Mouse (Mus musculus): Measurements from ENCODE around the gene Shank1. TPM values are rescaled to one million over a fixed set of nuclear protein-coding genes. Genes with fewer than 3 reads are reported as not detected.

The Shank1 gene
- 0.81 and 2.1 TPM in 2 replicates for polyA plus RNA-seq (2012; rRNA removed)

- Histone ChIP-seq H3K4me3 (ENCODE audit: low read depth, low read length) (peak within 1 kb of the TSS; percentile 57), H3K36me3 (ENCODE audit: control insufficient read depth, insufficient read depth, low read length) (no peaks in the 10 kb centered on the region), H3K4me1 (ENCODE audit: control insufficient read depth, insufficient read depth, insufficient read length, low read length) (peaks cover 16% of the 10 kb centered on the region), H3K27ac (ENCODE audit: insufficient read depth, low read depth, low read length) (no peak within 1 kb of the TSS), H3K27me3 (ENCODE audit: control insufficient read depth, insufficient read depth, low read length) (peaks cover 28% of the 10 kb centered on the region)
- TF ChIP-seq POLR2A (IDR thresholded peaks at IDR 0.05; ENCODE audit: low read depth, low read length) = no peak
- TF ChIP-seq CTCF (IDR thresholded peaks at IDR 0.05; ENCODE audit: extremely low read depth, insufficient read length, insufficient replicate concordance, low read depth, low read length) = no peak
- 15% methylated on average over 19 of the region's 22 CpGs for WGBS
These were observed at the start of gene Shank1 for GRCm38 (mm10) chr7:44309475-44310284. Gene Shank1, plus strand, starts transcription at chr7:44310253.

GRCm38 (mm10) chr7:44260410-44260809 is 49.6 kb upstream of the Shank1 start:
- H3K27me3 ChIP-seq (ENCODE audit: control insufficient read depth, insufficient read depth, low read length) = no peaks in the 10 kb centered on the region; the same call in 1 of the 2 replicates
- TF ChIP-seq POLR2A (IDR thresholded peaks at IDR 0.05; ENCODE audit: low read depth, low read length) = no peak
- no peak for TF ChIP-seq CTCF (IDR thresholded peaks at IDR 0.05; ENCODE audit: extremely low read depth, insufficient read length, insufficient replicate concordance, low read depth, low read length)
- H3K4me1 ChIP-seq (ENCODE audit: control insufficient read depth, insufficient read depth, insufficient read length, low read length) = no peaks in the 10 kb centered on the region
- H3K27ac ChIP-seq (ENCODE audit: insufficient read depth, low read depth, low read length) = no peak overlapping the region
- H3K36me3 ChIP-seq (ENCODE audit: control insufficient read depth, insufficient read depth, low read length) = no peaks in the 10 kb centered on the region
- 62% methylated on average over 6 of the region's 6 CpGs for WGBS
- no peak overlapping the region for H3K4me3 ChIP-seq (ENCODE audit: low read depth, low read length)

GRCm38 (mm10) chr7:44261147-44261546 is 48.9 kb upstream of the Shank1 start, which contains the start of gene Gm15517:
Gene Gm15517, plus strand, starts transcription at chr7:44261447.
- no peak within 1 kb of the TSS for H3K4me3 ChIP-seq (ENCODE audit: low read depth, low read length)
- no peak within 1 kb of the TSS for H3K27ac ChIP-seq (ENCODE audit: insufficient read depth, low read depth, low read length)
- TF ChIP-seq CTCF (IDR thresholded peaks at IDR 0.05; ENCODE audit: extremely low read depth, insufficient read length, insufficient replicate concordance, low read depth, low read length) = no peak
- no peak for TF ChIP-seq POLR2A (IDR thresholded peaks at IDR 0.05; ENCODE audit: low read depth, low read length)
- no peaks in the 10 kb centered on the region for H3K4me1 ChIP-seq (ENCODE audit: control insufficient read depth, insufficient read depth, insufficient read length, low read length)
- no peaks in the 10 kb centered on the region; the same call in 1 of the 2 replicates for H3K27me3 ChIP-seq (ENCODE audit: control insufficient read depth, insufficient read depth, low read length)
- WGBS = 65% methylated on average over 5 of the region's 5 CpGs
- no peaks in the 10 kb centered on the region for H3K36me3 ChIP-seq (ENCODE audit: control insufficient read depth, insufficient read depth, low read length)

GRCm38 (mm10) chr7:44262791-44263643 is 47.0 kb upstream of the Shank1 start:
- 4% methylated on average over 34 of the region's 34 CpGs for WGBS
- TF ChIP-seq POLR2A (IDR thresholded peaks at IDR 0.05; ENCODE audit: low read depth, low read length) (no peak), CTCF (IDR thresholded peaks at IDR 0.05; ENCODE audit: extremely low read depth, insufficient read length, insufficient replicate concordance, low read depth, low read length) (peak; percentile 99; the same call in 1 of the 2 replicates)

GRCm38 (mm10) chr7:44268117-44268516 is 41.9 kb upstream of the Shank1 start:
- no peaks in the 10 kb centered on the region; the same call in 1 of the 2 replicates for H3K27me3 ChIP-seq (ENCODE audit: control insufficient read depth, insufficient read depth, low read length)
- H3K36me3 ChIP-seq (ENCODE audit: control insufficient read depth, insufficient read depth, low read length) = no peaks in the 10 kb centered on the region
- no peak overlapping the region for H3K4me3 ChIP-seq (ENCODE audit: low read depth, low read length)
- TF ChIP-seq POLR2A (IDR thresholded peaks at IDR 0.05; ENCODE audit: low read depth, low read length) = no peak
- TF ChIP-seq CTCF (IDR thresholded peaks at IDR 0.05; ENCODE audit: extremely low read depth, insufficient read length, insufficient replicate concordance, low read depth, low read length) = no peak
- 61% methylated on average over 11 of the region's 11 CpGs for WGBS
- no peak overlapping the region for H3K27ac ChIP-seq (ENCODE audit: insufficient read depth, low read depth, low read length)
- no peaks in the 10 kb centered on the region for H3K4me1 ChIP-seq (ENCODE audit: control insufficient read depth, insufficient read depth, insufficient read length, low read length)

More at GRCm38 (mm10) chr7:44262791-44263643, 47.0 kb upstream of the Shank1 start:
- Histone ChIP-seq H3K4me1 (ENCODE audit: control insufficient read depth, insufficient read depth, insufficient read length, low read length) (no peaks in the 10 kb centered on the region), H3K27me3 (ENCODE audit: control insufficient read depth, insufficient read depth, low read length) (no peaks in the 10 kb centered on the region; the same call in 1 of the 2 replicates), H3K36me3 (ENCODE audit: control insufficient read depth, insufficient read depth, low read length) (no peaks in the 10 kb centered on the region), H3K27ac (ENCODE audit: insufficient read depth, low read depth, low read length) (no peak overlapping the region), H3K4me3 (ENCODE audit: low read depth, low read length) (no peak overlapping the region)

GRCm38 (mm10) chr7:44269397-44269796 is 40.7 kb upstream of the Shank1 start:
- 67% methylated on average over 2 of the region's 2 CpGs for WGBS
- TF ChIP-seq CTCF (IDR thresholded peaks at IDR 0.05; ENCODE audit: extremely low read depth, insufficient read length, insufficient replicate concordance, low read depth, low read length) (no peak), POLR2A (IDR thresholded peaks at IDR 0.05; ENCODE audit: low read depth, low read length) (no peak)
- H3K36me3 ChIP-seq (ENCODE audit: control insufficient read depth, insufficient read depth, low read length) = no peaks in the 10 kb centered on the region
- H3K27ac ChIP-seq (ENCODE audit: insufficient read depth, low read depth, low read length) = no peak overlapping the region
- no peaks in the 10 kb centered on the region for H3K27me3 ChIP-seq (ENCODE audit: control insufficient read depth, insufficient read depth, low read length)
- no peaks in the 10 kb centered on the region for H3K4me1 ChIP-seq (ENCODE audit: control insufficient read depth, insufficient read depth, insufficient read length, low read length)
- H3K4me3 ChIP-seq (ENCODE audit: low read depth, low read length) = no peak overlapping the region
